Mouse (Mus musculus) limb, embryonic 12.5 days (tissue): ENCODE data around the gene Tbrg4. TPM values are rescaled to one million over a fixed set of nuclear protein-coding genes. Genes with fewer than 3 reads are reported as not detected.

Source experiments
- ATAC-seq: fragments of 200-750 bp; cut with Nextera tagmentation; 2 replicates; pipeline ENCODE4 v1.8.0; 2017; ENCODE audit warnings: low read depth, moderate TSS enrichment; ENCODE audit not compliant: insufficient number of reproducible peaks, insufficient read depth, low FRiP score, low TSS enrichment
- H3K27ac ChIP-seq: fragments of 300-500 bp; sonication (generic); 2 replicates; pipeline ENCODE4 v1.5.1; 2016; ENCODE audit warnings: mild to moderate bottlenecking, moderate library complexity
- H3K27me3 ChIP-seq: fragments of 300-500 bp; sonication (generic); 2 replicates; pipeline ENCODE4 v1.6.1; 2016; ENCODE audit warnings: mild to moderate bottlenecking, moderate library complexity
- H3K36me3 ChIP-seq: fragments of 300-500 bp; sonication (generic); 2 replicates; pipeline ENCODE4 v1.6.1; 2016; ENCODE audit warnings: mild to moderate bottlenecking, moderate library complexity
- H3K4me1 ChIP-seq: fragments of 300-500 bp; sonication (generic); replicated peaks from 2 replicates; pipeline ENCODE4 v1.6.1; 2016
- H3K4me2 ChIP-seq: fragments of 300-500 bp; sonication (generic); 2 replicates; pipeline ENCODE4 v1.6.1; 2016; ENCODE audit warnings: mild to moderate bottlenecking, moderate library complexity
- H3K4me3 ChIP-seq: fragments of 300-500 bp; sonication (generic); replicated peaks from 2 replicates; pipeline ENCODE4 v1.5.1; 2016; ENCODE audit warnings: mild to moderate bottlenecking
- H3K9ac ChIP-seq: fragments of 300-500 bp; sonication (generic); replicated peaks from 2 replicates; pipeline ENCODE4 v1.6.1; 2016; ENCODE audit warnings: mild to moderate bottlenecking, moderate library complexity
- H3K9me3 ChIP-seq: fragments of 300-500 bp; sonication (generic); 2 replicates; pipeline ENCODE4 v1.6.1; 2016; ENCODE audit warnings: mild to moderate bottlenecking, moderate library complexity
- WGBS: fragments of 180-500 bp; shearing (Covaris S2); methylation state at CpG from one replicate; pipeline ENCODE4 v1.1.7; 2016; 5-methylcytosine and 5-hydroxymethylcytosine counted together
- polyA plus RNA-seq: library from polyadenylated mRNA; unstranded; fragments of >200 nt; fragmentation: Nextera tagmentation; extraction: Ambion mirVana; gene quantifications from 2 replicates; pipeline ENCODE4 v1.2.1, GENCODE M21; 2016

The Tbrg4 gene
- polyA plus RNA-seq, 1 experiment from 2014 or later = 44.3 TPM

GRCm38 (mm10) chr11:6567951-6568350 is 57.9 kb downstream of the Tbrg4 start:
- peaks cover 66% of the 10 kb centered on the region for H3K36me3 ChIP-seq
- no peaks in the 10 kb centered on the region for H3K9me3 ChIP-seq
- H3K4me1 ChIP-seq = no peaks in the 10 kb centered on the region
- H3K27ac ChIP-seq = no peak overlapping the region
- no peak for ATAC-seq
- no peaks in the 10 kb centered on the region for H3K27me3 ChIP-seq
- H3K4me2 ChIP-seq = no peak overlapping the region
- WGBS = 88% methylated on average over 8 of the region's 8 CpGs
- no peak overlapping the region for H3K4me3 ChIP-seq
- H3K9ac ChIP-seq = no peak overlapping the region

GRCm38 (mm10) chr11:6566496-6566895 is 59.4 kb downstream of the Tbrg4 start:
- Histone ChIP-seq H3K36me3 (peaks cover 59% of the 10 kb centered on the region), H3K27ac (no peak overlapping the region), H3K4me3 (no peak overlapping the region), H3K9ac (no peak overlapping the region), H3K4me1 (no peaks in the 10 kb centered on the region), H3K4me2 (no peak overlapping the region), H3K27me3 (no peaks in the 10 kb centered on the region), H3K9me3 (no peaks in the 10 kb centered on the region)
- 58% methylated on average over 4 of the region's 4 CpGs for WGBS
- ATAC-seq = no peak

Other genes starting within 250 kb of the Tbrg4 start
- gene Zmiz2, start 237.0 kb downstream of the Tbrg4 start, polyA plus RNA-seq = 10.3 and 10.4 TPM in 2 replicates
- 5,590 and 5,882 TPM in 2 replicates for gene Ppia, start 210.6 kb downstream of the Tbrg4 start, polyA plus RNA-seq
- gene H2afv, start 181.6 kb downstream of the Tbrg4 start, polyA plus RNA-seq = 763 and 824 TPM in 2 replicates
- 22.6 TPM in 2 replicates for gene Purb, start 150.2 kb downstream of the Tbrg4 start, polyA plus RNA-seq
- gene Myo1g, start 105.1 kb downstream of the Tbrg4 start, polyA plus RNA-seq = 0.66 and 1.8 TPM in 2 replicates
- 98.0 and 100 TPM in 2 replicates for gene Ccm2, start 79.2 kb downstream of the Tbrg4 start, polyA plus RNA-seq
- 1.5 TPM in 2 replicates for gene Nacad, start 20.0 kb downstream of the Tbrg4 start, polyA plus RNA-seq
- gene Wap, start 12.6 kb upstream of the Tbrg4 start, polyA plus RNA-seq = not detected in 2 replicates
- 4.0 and 4.4 TPM in 2 replicates for gene Ramp3, start 32.5 kb upstream of the Tbrg4 start, polyA plus RNA-seq
- gene Gm11983, start 211.6 kb upstream of the Tbrg4 start, polyA plus RNA-seq = not detected in 2 replicates